Mouse (Mus musculus) liver, postnatal 0 days (tissue): Measurements from ENCODE around the gene Tmem221.

Experiments used
- CTCF ChIP-seq: sonication (generic); IDR thresholded peaks from 2 replicates; pipeline ENCODE4 v1.5.1; 2016; ENCODE audit warnings: antibody characterized with exemption, low read depth
- EP300 ChIP-seq: IDR thresholded peaks from 2 replicates; pipeline ENCODE4 v1.6.1; 2016; ENCODE audit warnings: antibody characterized with exemption, low read depth, mild to moderate bottlenecking

DNA sequence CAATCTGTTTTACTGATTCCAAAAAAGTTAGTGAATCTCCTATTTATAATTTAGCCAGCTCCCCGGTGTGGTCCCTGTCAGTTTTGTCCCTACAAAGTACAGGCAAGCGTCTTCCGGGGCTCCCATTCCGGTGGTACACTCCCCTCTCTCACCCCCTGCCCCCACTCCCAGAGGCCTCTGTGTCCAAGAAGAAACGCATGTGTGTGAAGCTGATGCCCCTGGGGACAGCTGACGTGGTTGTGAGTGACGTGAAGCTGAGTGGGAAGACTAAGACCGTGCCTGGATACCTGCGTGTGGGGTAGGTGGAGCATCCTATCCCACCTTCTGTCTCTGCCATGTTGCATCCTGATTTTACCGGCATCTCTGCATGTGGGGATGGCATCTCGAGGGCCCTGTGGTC lies 13.6 kb downstream of the Tmem221 start:
- no peak for TF ChIP-seq CTCF
- no peak for TF ChIP-seq EP300
